Mouse (Mus musculus) left cerebral cortex, adult 9 months (tissue): ENCODE results near the gene Gmppa.
A peak's percentile ranks its signal among the peaks of the same experiment; 100 is the strongest.

ENCODE experiments used
- DNase-seq, 2 experiments: peaks; one replicate each; pipeline ENCODE4 v3.0.0; 2022; ENCODE audit warnings: low spot score in 2 of 2

Gene Gmppa

DNA sequence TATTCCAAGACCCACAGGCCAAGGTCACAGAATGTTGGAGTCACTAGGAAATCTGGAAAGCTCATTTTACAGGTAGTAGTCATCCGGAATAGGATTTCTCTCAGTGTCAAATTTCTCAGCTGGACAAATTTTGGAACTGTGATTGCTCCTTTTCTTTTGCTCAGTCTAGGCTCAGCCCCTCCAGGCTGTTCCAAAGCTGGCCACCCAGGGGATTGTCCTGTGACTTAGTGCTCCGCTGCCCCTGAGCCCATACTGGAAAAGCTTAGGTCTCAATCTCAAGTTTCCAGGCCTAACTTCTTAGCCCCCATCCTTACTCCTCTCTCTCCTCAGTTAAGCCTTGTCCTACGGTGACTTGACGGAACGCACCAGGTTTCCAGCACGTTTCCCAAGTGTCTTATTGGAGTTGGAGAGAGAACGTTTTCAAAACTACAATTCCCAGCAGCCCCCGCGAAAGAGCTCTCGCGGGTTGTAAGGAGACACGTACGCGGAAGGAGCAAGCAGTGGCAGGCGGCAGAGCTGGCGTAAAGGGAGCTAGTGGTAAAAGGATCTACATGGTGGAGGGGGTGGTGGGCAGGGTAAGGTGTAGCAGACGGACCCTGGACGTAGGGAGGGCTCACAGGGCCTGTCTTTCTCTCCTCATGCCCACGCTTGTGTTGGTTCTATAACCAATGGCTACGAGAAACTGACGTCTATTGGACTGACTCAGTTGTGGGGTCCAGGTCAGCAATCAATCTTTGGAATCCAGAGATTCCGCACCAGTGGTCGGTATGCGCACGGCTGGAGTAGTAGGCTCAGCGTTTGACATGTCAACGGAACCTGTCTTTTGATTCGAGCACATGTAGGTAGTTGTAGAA lies at the start of gene Gmppa:
Gmppa (plus strand) TSS at position 456 of the 854 bp plus-strand sequence.
- DNase-seq = peak in 1 of 2 experiments; percentile 87

DNA sequence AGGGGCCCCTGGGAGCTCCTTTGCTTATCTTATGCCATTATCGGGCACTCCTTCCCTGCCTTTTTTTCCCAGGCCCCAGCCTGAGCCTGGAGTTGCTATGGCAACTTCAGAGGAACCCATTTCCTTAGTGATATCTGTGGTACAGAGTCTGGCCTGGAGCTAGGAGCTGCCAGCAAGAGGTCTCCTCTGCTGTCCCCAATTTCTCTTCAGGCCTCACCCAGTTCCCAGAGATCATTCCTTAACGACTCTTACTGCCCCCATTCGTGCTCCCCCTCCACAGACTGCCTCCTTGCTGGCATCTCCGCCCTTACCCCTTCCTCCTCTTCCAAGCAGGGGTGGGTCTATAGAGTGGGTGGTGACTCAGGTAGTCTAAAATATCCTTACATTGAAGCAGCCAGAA lies 49.6 kb upstream of the Gmppa start:
- DNase-seq = peak in 1 of 2 experiments; percentile 58

DNA sequence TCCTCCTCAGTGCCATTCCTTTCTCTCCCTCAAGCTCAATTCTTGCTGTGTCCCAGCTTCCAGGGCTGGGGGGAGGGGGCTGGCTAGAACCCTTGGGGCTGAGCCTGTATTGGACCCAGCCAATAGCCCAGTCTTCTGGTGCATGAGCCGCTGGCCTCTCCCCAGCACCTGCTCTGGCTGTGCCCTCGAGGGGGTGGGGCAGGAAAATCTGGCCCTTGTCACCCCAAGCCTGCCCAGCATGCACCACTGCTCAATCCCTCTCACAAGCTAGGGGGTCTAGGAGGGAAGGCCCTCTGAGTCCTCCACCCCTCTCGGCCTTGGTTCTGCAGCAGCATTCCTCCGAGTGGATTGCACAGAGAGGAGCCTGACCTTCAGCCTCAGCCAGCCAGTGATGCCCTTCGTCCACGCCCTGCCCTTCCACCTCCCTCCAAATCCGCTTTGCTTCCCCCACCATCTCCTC lies 48.2 kb upstream of the Gmppa start:
- no peak for DNase-seq

DNA sequence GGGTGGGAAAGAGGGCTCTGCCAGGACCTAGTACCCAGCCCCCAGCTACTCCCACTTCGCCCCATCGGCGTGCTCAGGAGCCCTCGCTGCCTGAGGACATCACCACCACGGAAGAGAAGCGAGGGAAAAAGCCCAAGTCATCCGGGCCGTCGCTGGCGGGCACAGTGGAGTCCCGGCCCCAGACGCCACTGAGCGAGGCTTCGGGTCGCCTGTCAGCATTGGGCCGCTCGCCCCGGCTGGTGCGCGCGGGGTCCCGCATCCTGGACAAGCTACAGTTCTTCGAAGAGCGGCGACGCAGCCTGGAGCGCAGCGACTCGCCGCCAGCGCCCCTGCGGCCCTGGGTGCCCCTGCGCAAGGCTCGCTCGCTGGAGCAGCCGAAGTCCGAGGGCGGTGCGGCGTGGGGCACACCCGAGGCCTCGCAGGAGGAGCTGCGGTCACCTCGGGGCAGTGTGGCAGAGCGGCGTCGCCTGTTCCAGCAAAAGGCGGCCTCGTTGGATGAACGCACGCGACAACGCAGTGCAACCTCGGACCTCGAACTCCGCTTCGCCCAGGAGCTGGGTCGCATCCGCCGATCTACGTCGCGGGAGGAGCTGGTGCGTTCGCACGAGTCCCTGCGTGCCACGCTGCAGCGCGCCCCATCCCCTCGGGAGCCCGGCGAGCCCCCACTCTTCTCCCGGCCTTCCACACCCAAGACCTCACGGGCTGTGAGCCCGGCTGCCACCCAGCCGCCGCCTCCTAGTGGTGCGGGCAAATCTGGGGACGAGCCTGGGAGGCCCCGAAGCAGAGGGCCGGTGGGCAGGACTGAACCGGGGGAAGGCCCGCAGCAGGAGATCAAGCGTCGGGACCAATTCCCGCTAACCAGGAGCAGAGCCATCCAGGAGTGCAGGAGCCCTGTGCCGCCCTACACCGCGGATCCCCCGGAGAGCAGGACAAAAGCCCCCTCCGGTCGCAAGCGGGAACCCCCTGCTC lies 47.5 kb upstream of the Gmppa start:
- no peak for DNase-seq

DNA sequence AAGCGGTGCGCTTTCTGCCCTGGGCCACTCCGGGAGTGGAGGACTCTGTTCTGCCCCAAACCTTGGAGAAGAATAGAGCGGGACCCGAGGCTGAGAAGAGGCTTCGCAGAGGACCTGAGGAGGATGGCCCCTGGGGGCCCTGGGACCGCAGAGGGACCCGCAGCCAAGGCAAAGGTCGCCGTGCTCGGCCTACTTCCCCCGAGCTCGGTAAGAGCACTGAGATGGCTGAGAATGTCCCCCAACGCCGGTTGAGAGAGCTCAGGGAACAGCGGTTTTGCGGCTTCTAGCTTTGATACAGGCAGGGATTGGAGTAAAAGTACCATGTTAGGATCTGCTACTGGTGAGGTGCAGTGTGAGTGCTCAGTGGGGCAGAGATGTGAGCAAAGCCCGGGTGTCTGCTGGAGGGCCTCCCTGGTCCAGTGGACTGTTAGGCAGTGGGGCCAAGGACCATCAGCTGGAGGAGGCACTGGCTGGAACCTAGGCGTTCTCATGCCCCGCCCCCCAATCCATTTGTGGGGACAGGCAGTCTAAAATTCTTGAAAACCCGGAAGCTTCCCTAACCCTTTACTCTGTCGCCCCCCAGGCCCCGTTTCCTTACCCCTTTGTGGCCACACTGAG lies 46.7 kb upstream of the Gmppa start:
- DNase-seq = no peak

DNA sequence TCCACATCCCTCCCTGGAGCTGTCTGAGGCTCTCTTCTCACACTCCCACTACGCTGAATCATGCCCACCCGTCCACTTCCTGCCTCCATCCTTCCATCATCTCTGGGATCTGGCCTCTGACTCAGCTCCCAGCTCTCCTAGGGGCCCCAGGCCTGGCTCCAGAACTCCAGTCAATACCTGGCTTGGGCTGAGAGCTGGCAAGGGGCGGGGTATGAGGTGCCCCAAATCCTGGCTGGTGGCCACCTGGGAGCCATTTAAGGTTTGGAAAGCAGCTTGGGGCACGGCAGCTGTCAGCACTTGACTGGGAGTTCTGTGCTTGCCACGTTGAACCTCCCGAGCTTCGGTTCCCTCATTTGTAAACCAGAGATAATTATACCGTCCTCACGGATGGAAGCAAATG lies 42.6 kb upstream of the Gmppa start:
- DNase-seq = peak in 1 of 2 experiments; percentile 61

DNA sequence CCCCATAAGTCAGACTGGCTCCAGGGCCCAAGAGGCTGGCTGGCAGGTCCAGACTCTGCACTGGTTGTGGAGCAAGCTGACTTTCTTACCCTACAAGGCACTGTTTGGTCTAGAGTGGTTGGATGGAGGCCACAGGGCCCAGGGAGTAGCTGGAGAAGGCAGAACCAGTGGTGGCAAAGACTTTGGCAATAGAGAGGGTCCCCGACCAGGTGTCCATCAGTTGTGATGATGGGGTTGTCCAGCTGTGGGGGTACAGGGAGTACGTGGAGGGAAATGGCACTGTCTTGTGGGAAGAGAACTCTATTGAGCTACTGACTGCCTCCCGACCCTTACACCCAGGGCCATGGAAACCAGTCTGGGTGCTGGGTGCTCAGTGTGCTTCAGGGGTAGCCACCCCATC lies 41.9 kb upstream of the Gmppa start:
- DNase-seq = no peak

DNA sequence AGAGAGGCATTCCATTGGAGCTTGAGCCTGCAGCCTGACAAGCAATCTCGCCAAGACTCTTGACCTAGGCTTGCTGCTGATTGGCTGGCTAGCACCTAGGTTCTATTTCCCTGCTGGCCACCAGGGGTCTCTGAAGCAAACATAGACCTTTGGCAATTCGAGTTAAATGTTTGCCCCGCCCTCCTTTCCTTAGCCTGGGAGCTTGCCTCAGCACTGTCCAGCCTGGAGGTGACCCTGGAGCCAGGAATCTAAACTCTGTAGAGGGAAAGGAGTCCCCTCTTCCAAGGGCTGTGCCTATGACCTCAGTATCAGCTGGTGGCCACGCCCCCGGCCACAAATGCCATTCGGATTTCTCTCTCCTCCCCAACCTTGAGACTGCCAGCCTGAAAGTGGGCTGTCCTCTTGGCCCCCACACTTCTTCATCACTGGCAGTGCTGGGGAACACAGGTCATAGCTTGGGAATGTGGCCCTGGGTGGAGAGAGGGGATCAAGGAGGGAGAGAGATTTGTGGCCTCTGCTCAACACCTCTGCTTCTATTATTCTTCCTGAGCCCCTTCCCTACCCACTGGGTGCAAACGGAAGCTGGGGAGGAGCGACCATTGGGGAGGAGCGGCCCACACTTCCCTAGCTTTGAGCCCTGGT lies 36.8 kb upstream of the Gmppa start:
- DNase-seq = peak in 1 of 2 experiments; percentile 56

DNA sequence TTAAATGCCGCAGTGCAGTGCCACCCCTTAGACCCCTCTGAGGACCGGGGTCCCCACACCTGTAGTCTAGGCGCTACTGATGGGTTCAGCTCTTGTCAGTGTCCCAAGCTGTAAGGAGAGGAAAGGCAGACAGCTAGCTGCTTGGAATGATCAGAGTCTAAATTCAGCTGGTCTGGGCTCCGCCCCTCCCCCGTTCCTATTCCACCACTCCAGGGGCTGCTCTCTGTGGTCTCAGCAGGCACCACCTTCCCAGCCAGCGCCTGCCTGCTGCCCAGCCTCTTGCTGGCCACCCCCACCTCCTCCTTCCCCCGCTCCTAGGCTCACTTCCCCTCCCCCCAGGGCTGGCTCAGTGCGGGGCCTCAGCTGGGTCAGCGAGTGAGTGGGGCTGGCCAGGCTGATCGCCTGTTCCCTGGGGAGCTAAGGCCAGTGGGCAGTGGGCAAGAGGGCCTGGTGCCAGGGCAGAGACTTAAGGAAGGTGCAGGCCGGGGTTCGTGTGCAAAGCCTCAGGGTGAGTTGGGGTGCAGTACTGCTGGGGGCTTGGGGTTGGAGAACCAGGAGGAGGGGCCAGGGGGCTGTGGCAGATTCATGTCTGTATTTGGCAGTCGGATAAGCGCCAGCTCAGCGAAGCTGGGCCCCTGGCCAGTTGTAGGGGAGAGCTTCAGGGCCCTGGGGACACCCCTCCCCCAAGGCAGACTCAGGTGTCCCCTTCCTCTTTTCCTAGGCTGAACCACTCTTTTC lies 35.8 kb upstream of the Gmppa start:
- no peak for DNase-seq

DNA sequence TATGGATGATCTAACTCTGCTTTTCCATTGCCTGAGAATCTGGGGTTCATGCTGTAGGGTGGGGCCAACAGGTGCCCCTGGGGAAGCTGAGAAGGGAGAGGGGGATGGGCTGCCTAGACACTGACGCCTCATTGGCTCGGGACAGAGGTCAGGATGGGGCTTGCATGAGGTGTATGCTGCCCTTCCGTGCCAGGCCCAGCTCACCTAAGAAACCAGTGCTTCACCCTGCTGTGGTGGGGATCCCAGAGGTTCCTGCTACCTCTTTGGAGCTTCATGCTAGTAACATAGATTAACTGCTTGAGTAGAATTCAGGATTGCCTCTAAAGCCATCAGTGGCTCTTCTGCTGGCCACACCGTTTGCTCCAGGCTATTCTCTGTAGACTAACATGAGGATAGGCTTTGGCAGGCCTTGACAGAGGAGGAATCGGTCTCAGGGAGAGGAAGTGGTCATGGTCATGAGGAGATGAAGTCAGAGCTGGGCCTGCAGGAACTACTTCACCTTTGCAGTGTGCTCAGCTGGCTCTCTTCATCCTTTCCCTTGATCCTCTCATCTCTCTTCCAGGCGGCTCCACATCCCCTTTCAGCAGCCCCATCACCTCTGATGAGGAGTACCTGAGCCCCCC lies 35.1 kb upstream of the Gmppa start:
- no peak for DNase-seq

DNA sequence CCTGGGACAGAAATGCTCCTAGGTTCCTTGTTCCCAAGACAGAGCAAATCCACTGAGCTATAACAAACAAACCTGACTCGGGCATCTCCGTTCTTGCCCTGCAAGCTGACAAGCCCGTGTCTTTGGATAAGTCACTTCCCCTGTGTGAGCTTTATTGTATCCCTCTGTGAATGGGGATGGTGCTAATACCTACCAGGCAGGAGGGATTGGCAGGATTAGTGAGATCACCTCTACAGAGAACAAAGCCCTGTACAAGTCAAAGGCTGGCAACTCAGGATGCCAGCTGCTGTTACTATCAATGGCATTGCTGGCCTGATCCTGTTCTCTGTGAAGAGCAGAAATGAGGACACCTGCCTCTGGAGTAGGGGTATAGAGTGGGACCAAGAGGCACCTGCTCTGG lies 30.2 kb upstream of the Gmppa start:
- no peak for DNase-seq

DNA sequence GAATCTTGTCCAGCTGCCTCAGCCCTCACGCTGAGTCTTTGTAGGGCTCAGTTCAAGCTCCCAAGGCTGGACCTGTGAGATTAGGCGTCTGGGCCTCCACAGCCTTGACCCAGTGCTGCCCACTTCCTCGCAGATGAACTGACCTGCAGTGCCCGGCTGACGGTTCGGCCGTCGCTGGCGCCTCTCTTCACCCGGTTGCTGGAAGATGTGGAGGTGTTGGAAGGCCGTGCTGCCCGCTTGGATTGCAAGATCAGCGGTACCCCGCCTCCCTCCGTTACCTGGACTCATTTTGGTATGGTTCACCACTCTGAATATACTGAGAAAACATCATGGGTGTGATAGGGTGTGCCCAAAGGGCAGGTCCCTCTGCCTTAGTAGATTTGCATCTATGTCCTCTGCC lies 29.6 kb upstream of the Gmppa start:
- no peak for DNase-seq

DNA sequence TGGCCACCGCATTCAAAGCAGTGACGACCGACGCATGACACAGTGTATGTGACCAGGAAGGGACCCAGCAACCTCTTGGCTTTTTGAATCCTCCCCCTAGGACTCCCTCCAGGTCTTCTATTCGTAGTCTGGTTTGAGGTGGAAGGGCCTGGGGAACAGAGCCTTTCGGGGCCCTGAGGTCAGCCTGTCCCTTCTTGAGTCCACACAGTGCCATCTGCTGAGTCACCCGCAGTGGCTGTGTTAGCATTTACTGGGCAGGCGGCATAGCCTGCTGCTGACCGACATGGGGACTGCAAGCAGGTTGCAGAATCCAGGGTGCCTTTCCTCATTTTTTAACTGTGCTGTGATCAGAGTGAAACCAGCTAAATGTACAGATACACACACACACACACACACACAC lies 28.7 kb upstream of the Gmppa start:
- DNase-seq = no peak

DNA sequence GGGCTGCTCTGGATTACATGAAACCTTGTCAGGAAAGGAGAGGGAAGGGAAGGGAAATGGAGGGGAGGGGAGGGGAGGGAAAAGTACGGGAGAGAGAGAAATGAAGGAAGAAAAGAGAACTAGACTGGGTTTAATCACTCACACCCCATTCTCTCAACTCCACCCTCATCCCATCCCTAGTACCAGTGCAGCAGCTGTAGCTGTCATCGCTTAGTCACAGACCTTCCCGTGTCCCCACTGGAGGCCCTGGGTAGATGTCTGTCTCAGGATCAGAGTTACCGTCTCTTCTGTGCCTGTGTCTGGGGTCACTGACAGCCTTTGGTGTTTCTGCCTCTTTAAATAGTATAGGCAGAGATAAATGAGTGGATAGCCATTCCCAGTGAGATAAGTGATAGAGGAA lies 27.5 kb upstream of the Gmppa start:
- no peak for DNase-seq

DNA sequence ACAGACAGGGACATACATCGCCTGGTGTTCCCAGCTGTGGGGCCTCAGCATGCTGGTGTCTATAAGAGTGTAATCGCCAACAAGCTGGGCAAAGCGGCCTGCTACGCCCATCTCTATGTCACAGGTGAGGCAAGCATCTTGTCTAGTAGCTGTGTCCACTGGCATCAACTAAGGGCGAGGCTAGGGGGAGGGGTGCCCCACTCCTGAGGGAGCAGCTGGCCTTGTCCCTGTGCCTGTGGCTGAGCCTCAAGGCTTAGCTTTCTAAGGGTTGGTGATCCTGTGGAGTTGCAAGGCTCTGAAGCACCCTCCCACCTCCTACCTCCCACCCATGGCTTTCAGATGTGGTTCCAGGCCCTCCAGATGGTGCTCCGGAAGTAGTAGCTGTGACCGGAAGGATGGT lies 25.8 kb upstream of the Gmppa start:
- DNase-seq = no peak

DNA sequence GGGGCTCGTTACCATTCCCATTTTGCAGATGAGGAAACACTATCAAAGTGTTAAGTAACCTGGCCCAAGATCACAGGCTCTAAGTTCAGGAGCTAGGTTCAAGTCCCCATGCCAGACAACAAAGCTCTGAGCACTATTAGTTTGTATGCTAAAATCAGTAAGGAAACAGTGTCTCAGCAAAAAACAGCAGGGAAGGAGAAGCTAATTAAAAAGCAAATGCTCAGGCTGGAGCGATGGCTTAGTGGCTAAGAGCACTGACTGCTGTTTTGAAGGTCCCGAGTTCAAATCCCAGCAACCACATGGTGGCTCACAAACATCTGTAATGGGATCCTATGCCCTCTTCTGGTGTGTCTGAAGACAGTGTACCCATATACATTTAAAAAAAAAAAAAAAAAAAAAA lies 23.5 kb upstream of the Gmppa start:
- DNase-seq = no peak

DNA sequence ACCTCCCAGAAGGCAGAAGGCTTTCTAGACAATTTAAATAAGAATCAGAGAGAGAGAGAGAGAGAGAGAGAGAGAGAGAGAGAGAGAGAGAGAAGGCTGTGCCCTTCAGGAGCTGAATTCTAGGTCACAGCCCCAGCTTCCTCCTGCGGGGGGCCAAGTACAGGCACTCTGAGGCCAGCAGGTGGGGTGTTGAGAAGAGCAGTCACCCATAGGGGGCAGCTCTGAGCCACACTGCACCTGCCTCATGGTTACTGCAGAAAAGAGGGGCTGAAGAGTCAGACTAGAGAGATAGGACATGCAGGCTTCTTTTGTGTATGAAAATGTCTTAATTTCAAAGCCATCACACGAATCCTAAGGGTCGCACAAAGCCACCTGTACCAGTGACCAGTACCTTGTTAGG lies 22.0 kb upstream of the Gmppa start:
- peak in 1 of 2 experiments; percentile 47 for DNase-seq

DNA sequence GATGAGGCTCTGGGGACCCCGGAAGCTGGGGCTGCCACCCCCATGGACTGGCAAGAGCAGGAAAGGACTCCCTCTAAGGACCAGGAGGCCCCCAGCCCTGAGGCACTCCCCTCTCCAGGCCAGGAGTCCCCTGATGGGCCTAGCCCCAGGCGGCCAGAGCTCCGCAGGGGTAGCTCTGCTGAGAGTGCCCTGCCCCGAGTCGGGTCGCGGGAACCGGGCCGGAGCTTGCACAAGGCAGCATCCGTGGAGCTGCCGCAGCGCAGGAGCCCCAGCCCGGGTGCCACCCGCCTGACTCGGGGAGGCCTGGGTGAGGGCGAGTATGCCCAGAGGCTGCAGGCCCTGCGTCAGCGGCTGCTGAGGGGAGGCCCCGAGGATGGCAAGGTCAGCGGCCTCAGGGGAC lies 13.9 kb upstream of the Gmppa start:
- DNase-seq = no peak

DNA sequence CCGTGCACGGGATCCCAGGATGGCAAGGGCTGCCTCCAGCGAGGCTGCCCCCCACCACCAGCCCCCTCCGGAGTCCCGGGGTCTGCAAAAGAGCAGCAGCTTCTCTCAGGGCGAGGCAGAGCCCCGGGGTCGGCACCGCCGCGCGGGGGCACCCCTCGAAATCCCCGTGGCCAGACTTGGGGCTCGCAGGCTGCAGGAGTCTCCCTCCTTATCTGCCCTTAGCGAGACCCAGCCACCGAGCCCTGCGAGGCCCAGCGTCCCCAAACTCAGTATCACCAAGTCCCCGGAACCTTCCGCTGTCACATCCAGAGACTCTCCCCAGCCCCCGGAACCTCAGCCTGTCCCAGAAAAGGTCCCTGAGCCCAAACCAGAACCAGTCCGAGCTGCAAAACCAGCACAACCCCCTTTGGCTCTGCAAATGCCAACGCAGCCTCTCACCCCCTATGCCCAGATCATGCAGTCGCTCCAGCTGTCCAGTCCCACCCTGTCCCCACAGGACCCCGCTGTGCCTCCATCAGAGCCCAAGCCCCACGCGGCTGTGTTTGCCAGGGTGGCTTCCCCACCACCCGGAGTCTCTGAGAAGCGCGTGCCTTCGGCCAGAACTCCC lies 13.4 kb upstream of the Gmppa start:
- DNase-seq = no peak
